Mouse (Mus musculus) G1E (cell line): ENCODE data around the gene Bcar3.

ENCODE experiments used
- CTCF ChIP-seq: IDR thresholded peaks from 2 replicates; pipeline ENCODE4 v1.5.1; 2012; ENCODE audit warnings: low read depth, low read length, inconsistent platforms, mixed read lengths
- POLR2AphosphoS5 ChIP-seq: IDR thresholded peaks from 2 replicates; pipeline ENCODE4 v1.6.1; 2012; ENCODE audit warnings: low read depth, low read length, inconsistent platforms; ENCODE audit not compliant: insufficient replicate concordance
- TAL1 ChIP-seq: conservative IDR thresholded peaks from 2 replicates; pipeline ENCODE4 v1.6.1; 2012; ENCODE audit warnings: low read depth, low read length, inconsistent platforms, mixed read lengths

DNA sequence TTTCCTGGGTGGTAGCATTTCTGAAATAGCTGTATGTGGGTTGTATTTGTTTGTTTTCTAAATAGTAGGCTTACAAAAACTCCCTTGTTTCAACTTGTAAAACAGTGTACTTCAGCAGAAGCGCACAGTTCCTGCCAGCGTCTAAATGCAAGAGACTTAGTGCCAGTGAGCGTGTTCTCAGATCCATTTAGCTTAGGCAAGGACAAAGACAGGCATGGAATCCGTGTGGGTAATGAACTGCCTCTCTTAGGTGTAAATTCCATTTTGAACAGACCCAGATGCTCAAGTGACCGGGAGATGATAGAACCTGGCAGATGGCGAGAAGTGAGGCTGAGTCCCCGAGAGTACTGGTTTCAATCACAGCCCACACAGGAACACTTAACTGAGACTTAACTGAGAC is 65.5 kb downstream of the Bcar3 start:
- TF ChIP-seq CTCF (no peak), POLR2AphosphoS5 (no peak), TAL1 (no peak)
